Mouse (Mus musculus): ENCODE measurements around the gene Grcc10.

Grcc10 gene

GRCm38 (mm10) chr6:124729850-124730705 is 11.1 kb downstream of the Grcc10 start:
- no peak for DNase-seq

- no peak for DNase-seq
These were observed 12.6 kb downstream of the Grcc10 start for GRCm38 (mm10) chr6:124728621-124729020.

- DNase-seq, result no peak
These were observed 16.7 kb downstream of the Grcc10 start for GRCm38 (mm10) chr6:124724472-124724871.

- no peak for DNase-seq
These were observed 17.6 kb downstream of the Grcc10 start for GRCm38 (mm10) chr6:124723541-124723940.

GRCm38 (mm10) chr6:124722876-124723473 is 18.2 kb downstream of the Grcc10 start:
- no peak for DNase-seq

- DNase-seq, result no peak
These were observed 20.3 kb downstream of the Grcc10 start for GRCm38 (mm10) chr6:124720904-124721303.

GRCm38 (mm10) chr6:124719354-124719978 is 21.7 kb downstream of the Grcc10 start:
- DNase-seq, result no peak

GRCm38 (mm10) chr6:124718703-124719102 is 22.5 kb downstream of the Grcc10 start:
- DNase-seq, result no peak

- no peak for DNase-seq
These were observed 23.2 kb downstream of the Grcc10 start for GRCm38 (mm10) chr6:124717968-124718367.

GRCm38 (mm10) chr6:124716864-124717490 is 24.2 kb downstream of the Grcc10 start:
- DNase-seq, result no peak

- DNase-seq, result no peak
These were observed 28.3 kb downstream of the Grcc10 start for GRCm38 (mm10) chr6:124712918-124713317.

GRCm38 (mm10) chr6:124711824-124712782 is 29.1 kb downstream of the Grcc10 start, which contains the start of the genes Emg1 and Phb2:
Emg1 (minus strand) TSS chr6:124712178.
Phb2 (plus strand) TSS chr6:124712336.
- peak; percentile 96 for DNase-seq

- no peak for DNase-seq
These were observed 32.8 kb downstream of the Grcc10 start for GRCm38 (mm10) chr6:124708289-124708889.

GRCm38 (mm10) chr6:124706061-124706627 is 35.0 kb downstream of the Grcc10 start:
- no peak for DNase-seq

- DNase-seq, result no peak
These were observed 36.8 kb downstream of the Grcc10 start for GRCm38 (mm10) chr6:124704417-124704816.

GRCm38 (mm10) chr6:124703789-124704188 is 37.4 kb downstream of the Grcc10 start:
- DNase-seq, result no peak

- DNase-seq, result peak; percentile 77
These were observed 38.4 kb downstream of the Grcc10 start for GRCm38 (mm10) chr6:124702784-124703103.

- no peak for DNase-seq
These were observed 38.9 kb downstream of the Grcc10 start for GRCm38 (mm10) chr6:124702102-124702783.

- no peak for DNase-seq
These were observed 39.8 kb downstream of the Grcc10 start for GRCm38 (mm10) chr6:124701338-124701737.

GRCm38 (mm10) chr6:124699962-124700610 is 41.1 kb downstream of the Grcc10 start:
- DNase-seq, result no peak
